Mouse (Mus musculus): Measurements from ENCODE around the gene Map6d1. TPM values are rescaled to one million over a fixed set of nuclear protein-coding genes. Genes with fewer than 3 reads are reported as not detected.
A peak's percentile ranks its signal among the peaks of the same experiment; 100 is the strongest.

Map6d1 gene
- total RNA-seq, 2 experiments from 2014 or later: 46.4 to 54.3 TPM

DNA sequence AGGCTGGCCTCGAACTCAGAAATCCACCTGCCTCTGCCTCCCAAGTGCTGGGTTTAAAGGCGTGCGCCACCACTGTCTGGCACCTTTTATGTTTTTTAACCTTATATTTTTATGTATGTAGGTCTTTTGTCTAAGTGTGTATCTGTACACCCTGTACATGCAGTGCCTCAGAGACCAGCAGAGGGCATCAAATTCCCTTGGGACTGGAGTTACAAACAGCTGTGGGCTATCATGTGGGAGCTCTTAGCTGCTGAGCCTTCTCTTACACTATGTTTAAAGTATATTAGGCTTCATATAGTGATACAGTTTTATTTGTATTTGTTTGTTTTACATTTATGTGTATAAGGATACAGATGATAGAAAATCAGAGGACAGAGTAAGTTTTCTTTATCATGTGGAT is 45.6 kb downstream of the Map6d1 start:
- intact Hi-C loops (cut with DNase I): no loop called here
- DNase-seq (ENCODE audit: low spot score in 2 of 2): no peak

DNA sequence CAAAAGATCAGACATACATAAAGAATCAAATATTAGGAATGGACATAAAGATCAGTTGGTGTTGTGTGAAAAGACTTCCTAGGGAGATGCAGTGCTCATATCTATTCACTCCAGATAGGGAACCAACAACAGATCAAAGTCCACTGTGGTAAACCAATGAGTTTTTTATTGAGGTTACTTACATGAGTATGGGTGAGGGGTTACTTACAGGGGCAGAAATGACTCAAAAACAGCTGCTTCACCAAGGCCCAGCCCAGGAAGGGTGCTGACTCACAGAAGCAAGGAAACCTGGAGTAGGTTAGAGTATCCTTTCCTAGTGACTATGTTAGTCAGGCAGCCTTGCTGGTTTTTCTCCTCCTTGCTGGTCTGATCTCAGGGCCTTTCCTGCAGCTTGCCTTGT is 49.1 kb downstream of the Map6d1 start:
- intact Hi-C loops (cut with DNase I): no loop called here
- DNase-seq (ENCODE audit: low spot score in 2 of 2): no peak

DNA sequence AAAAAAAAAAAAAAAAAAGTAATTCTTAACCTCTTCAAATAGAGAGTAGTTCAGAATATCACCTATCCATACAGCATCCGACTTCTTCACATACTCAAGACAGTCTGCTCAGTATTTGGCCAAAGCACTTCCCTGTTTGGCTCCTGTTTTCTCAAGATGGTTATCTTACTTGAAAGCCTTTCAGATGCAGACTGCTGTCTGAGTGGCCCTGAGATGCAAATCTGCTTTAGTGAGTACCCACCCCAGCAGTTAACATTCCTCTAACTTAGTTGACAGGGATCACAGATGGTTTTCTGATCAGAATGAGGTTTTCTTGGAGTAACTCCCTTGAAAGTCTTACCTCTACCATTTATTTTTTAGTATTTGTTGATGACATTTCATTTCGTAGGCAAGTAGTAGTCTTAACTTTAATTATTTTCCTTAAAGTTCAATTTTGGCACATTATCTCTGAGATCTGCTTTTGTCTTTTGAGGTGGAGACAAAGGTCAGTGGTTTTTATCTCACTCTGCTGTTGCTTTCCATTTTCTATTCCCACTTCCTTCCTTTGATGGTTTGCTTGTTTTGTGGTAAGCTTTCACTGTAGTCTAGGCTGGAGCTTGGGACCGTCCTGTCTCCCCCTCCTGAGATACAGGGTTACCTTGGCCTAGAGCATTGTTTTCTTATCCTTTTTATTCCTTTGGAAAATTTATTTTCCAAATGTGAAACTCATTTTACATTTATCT is 49.8 kb downstream of the Map6d1 start:
- no peak for DNase-seq (ENCODE audit: low spot score in 2 of 2)
- intact Hi-C loops (cut with DNase I): no loop called here

GRCm38 (mm10) chr16:20185368-20185767 is 55.8 kb downstream of the Map6d1 start:
- intact Hi-C loops (cut with DNase I): loop anchor here (5.0 kb wide), 1 partner anchor 463 kb away; no protein-coding TSS in a partner anchor
- peak in 1 of 2 experiments; percentile 51 for DNase-seq (ENCODE audit: low spot score in 2 of 2)

Other genes starting within 250 kb of the Map6d1 start
- gene Klhl24, start 143.8 kb downstream of the Map6d1 start, total RNA-seq (2021): 10 to 100 TPM; 82.0 to 86.4 TPM
- 10 to 100 TPM; 36.4 to 37.9 TPM for gene Yeats2, start 100.3 kb downstream of the Map6d1 start, total RNA-seq (2021)
- 10 to 100 TPM; 53.3 to 54.4 TPM for gene Parl, start 61.0 kb upstream of the Map6d1 start, total RNA-seq (2021)
- gene Cyp2ab1, start 84.0 kb upstream of the Map6d1 start, total RNA-seq (2021): not detected
- 100 to 1,000 TPM; 209 to 242 TPM for gene Abcc5, start 185.0 kb upstream of the Map6d1 start, total RNA-seq (2021)